Mouse (Mus musculus): Measurements from ENCODE around the gene Osbpl9.

Gene Osbpl9

DNA sequence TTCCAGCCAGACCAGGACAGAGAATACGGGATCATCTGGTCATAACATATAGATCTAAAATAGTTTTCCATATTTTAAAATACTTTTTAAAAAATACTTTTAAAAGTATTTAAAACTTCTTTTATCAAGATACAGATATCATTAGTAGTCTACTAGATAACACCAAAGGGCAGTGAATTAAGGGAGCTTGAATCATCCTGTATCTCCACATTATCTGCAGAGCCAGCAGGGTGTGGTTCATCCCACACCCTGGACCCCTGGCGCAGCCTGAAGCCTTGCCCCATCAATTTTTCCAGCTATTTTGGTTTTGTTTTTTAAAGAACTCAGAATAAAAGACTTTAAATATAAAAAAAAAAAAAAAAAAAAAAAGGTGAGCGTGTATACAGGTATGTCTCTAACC lies 103.2 kb downstream of the Osbpl9 start:
- peak; percentile 4 for DNase-seq

DNA sequence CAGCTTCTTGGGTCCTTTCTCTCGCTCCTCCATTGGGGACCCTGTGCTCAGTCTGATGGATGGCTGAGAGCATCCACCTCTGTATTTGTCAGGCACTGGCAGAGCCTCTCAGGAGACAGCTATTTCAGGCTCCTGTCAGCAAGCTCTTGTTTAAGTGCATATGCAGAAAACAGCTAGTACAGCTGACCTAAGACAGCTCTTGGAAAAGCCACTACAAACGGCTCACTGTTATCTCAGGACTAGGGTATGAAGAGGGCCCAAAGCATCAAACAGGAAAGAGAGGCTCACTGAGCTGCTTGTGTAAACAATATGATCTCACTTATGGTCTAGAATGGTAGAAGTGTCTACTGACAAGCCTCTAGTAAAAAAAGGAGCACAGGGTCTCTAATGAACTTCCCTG lies 107.8 kb downstream of the Osbpl9 start:
- DNase-seq: peak; percentile 90

DNA sequence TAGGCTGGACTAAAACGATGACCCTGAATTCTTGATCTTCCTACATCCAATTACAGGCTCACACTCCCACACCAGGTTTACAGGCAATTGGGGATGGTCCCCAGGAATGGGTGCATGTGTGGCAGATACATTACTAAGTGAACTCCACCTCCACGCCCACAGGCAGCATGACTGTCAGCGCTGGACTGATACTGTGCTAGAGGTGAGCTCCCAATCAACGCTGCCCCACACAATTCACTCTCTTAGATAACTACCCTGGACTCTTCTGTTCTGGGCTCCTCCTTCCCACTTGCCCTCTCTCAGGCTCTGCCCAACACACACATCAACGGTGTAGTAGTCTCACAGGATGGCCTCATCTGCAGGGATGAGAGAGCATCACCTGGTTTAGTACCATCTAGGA lies 109.7 kb downstream of the Osbpl9 start:
- no peak for DNase-seq

DNA sequence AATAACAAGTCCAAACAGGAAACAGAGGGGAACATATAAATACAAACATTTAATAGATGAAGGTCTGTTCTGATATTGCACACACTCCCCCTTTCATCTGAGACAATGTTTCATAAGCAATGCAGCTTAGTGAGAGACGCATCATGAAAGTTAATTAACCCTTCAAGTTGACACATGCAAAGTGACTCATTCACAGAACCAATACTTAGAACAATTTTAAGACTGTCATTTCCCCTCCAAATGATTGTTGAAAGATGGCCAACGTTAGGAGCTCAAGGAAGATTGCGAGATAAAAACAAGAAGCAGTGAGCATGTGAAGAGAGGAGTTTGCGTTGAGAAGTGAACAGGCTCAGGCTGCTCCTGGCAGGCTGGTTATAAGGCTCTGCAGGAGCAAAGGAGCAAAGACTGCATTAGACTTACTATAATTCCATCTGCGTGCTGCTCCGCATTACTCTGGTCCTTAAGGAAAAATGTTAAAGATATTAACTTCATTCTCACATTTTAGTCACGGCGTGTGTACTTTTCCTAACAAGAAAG lies 110.8 kb downstream of the Osbpl9 start:
- no peak for DNase-seq

GRCm38 (mm10) chr4:109089999-109090398 lies 112.1 kb downstream of the Osbpl9 start:
- DNase-seq: no peak

DNA sequence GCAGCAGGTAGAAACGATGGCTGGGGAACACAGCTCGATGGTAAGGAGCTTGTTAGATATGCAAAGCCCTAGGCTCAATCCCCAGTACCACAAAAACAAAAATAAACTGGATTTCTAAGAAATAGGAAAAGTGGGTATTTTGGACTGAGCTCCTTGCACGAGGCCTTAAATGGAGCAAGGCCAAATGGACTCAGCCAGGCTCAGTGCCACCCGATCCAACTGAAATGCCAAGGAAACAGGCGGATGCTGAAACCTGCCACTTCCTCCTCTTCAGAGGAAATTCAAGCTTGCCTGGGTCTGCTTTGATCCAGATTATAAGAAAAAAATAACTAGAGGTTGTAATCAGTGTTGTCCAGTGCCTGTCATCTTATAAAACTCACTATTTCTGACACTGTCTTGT lies 112.9 kb downstream of the Osbpl9 start:
- DNase-seq: no peak

GRCm38 (mm10) chr4:109080118-109080517 lies 122.0 kb downstream of the Osbpl9 start:
- peak; percentile 85 for DNase-seq

GRCm38 (mm10) chr4:109079676-109080075 lies 122.4 kb downstream of the Osbpl9 start:
- peak; percentile 91 for DNase-seq

DNA sequence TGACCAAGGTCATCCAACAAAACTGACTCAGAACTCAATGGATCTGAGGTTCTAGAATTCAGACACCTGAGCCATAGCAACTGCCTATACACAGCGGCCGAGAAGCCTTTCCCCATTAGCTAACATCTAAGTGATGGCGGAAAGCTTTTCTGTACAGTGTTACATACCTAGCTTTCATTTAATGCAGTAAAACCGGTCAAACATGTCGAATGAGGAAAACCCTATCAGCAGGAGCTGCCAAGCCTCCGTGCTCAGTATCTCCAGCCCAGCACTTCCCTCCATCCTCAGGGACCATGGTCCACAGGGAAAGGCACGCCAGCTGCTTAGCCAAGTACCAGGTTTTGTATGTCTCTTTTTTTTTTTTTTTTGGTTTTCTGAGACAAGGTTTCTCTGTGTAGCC lies 123.1 kb downstream of the Osbpl9 start:
- DNase-seq: peak; percentile 71

- DNase-seq: peak; percentile 54
Measured at GRCm38 (mm10) chr4:109073296-109073695, 128.8 kb downstream of the Osbpl9 start.

- no peak for DNase-seq
Measured at GRCm38 (mm10) chr4:109072891-109073290, 129.2 kb downstream of the Osbpl9 start.

- DNase-seq: peak; percentile 87
Measured at GRCm38 (mm10) chr4:109065714-109066113, 136.4 kb downstream of the Osbpl9 start.

GRCm38 (mm10) chr4:109064941-109065340 lies 137.1 kb downstream of the Osbpl9 start:
- DNase-seq: peak; percentile 71

DNA sequence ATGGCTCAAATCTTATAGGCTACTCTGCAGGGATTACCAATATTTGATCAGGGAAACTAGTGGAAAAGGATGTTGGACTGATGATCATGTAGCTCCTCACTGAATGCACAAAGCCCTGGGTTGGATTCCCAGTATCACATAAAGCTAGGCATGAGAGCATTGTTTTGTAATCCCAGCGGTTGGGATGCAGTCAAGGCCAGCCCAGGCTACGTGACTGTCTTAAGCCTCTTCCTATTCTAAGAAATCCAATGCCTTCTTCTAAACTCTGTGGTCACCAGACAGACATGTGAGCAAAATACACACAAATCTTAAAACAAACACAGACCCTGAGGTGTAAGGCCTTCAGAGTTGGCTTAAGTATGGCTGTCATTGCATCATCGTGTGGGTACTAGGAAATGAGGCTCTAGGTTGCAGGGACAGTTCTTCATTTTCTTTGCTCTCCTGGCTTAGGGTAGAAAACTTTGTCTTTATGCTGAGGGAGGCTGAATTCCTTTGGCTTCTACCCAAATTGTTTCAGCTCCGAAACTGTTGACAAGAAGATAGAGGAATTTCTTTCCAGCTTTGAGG lies 142.7 kb downstream of the Osbpl9 start:
- peak; percentile 77 for DNase-seq

DNA sequence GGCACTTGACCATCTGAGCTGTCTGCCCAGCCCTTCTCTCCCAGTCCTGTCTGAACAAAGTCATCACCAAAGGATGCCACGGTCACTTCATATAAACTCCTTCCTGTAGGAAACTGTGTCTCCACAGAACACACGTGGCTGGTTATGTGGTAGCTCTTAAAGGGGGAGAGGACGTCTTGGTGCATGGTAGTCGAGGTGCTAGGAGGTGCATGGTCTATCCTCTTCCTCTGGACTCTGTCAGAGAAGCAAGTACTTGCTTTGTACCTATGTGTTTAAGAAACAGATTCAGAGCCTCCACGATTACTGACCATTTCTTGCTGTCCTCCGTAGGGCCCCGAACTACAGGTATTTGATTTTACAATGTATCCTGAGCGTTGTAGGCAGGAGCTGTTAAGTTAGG lies 144.4 kb downstream of the Osbpl9 start:
- peak; percentile 68 for DNase-seq

DNA sequence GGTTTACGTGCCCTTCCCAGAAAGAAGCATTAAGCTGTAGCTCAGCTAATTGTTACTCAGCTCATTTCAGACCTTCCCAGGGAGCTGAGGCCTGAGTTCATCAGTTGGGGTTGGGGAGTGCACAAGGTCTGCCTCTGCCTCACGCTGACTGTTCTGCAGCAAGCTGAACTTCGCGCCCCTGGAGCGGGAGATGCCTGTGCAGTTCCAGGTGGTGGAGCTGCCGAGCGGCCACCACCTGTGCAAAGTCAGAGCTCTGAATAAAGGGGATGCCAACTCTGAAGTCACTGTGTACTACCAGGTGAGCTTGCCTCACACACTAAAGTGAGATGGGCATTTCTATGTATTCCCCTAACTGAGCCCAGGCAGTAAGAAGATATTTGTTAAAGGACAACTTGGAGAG lies 145.7 kb downstream of the Osbpl9 start:
- DNase-seq: peak; percentile 74

DNA sequence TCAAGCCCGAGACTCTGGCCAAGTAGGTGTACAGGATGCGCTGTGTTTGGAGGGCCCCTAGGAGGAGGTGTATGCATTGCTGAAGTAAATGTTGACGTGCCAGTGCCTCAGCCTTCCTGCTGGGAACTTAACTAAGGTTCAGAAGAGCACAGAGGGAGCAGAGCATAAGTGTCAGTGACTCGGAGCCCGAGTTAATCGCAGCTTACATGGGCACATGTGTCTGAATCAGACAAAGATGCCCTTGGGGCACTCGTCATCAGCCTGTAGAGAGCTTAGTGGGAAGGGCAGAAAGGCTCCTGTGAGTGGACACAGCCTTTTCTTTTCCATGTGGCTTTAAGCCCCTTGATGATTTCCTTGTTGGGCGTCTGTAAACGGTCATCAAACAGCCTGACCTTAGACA lies 148.1 kb downstream of the Osbpl9 start:
- peak; percentile 68 for DNase-seq

- DNase-seq: no peak
Measured at GRCm38 (mm10) chr4:109052282-109052681, 149.8 kb downstream of the Osbpl9 start.

DNA sequence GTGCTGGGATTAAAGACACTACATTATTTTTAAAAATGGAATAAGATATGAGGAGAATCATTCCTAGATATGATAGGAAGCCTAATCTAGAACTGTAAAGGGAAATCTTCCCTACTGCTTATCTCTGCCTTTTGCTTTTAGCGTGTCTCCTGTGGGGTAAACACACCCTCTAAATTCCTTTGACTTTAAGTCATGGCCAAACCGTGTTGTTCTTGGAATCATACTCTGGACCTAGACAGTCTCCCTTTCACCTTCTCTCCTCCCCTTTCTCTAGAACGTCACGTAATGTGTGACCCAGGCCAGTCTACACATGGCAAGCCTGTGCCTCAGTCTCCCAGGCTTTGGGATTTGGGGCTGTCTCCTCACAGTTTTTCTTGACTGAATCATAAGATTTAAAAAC lies 153.8 kb downstream of the Osbpl9 start:
- DNase-seq: peak; percentile 80

DNA sequence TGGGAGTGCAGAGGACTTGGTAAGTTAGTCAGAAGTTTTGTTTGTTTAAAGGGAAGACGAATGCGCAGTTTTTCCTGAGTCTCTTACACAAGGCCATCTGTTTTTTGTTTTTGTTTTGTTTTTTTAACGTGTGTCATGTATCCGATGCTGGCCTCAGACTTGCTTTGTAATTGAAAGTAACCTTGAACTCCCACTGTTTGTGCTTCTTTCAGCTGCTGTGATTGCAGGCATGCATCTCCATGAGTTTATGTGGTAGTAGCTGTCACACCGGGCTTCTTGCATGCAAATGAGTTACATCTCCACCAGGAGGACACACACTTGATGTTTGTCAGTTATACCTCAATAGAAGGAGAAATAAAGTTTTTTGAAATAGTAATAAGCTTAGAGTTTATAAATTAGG lies 158.3 kb downstream of the Osbpl9 start:
- DNase-seq: peak; percentile 30

DNA sequence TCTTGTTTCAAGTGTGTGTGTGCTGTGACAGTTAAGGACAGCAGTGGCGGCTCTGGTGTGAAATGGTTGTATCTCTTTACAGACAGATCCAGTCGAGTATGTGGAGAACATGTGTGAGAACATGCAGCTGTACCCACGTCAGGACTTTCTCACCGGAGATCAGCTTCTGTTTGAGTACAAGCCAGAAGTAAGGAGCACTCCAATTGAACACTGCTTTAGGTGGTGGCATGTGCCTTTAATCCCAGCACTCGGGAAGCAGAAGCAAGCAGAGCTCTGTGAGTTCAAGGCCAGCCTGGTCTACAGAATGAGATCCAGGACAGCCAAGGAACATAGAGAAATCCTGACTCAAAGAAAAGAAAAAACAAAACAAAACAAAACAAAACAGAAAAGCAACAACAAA lies 158.8 kb downstream of the Osbpl9 start:
- peak; percentile 52 for DNase-seq

DNA sequence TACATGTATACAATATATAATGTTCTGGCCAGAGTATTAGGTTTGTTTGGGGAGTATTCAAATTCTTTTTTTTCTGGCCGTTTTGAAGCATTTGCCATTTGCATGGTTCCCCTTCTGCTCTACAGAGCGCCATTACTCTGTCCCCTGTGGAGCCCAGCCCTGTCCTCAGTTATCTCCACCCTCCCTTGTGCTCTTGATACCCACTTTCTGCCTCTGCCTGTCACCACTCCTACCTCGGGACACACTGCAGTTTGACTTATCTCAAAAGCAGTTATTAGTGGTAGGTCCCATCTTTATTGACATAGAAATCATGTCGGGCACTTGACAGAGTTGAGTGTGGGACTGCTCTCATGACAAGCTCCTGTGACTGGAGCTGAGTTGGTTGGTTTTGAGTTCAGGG lies 159.3 kb downstream of the Osbpl9 start:
- DNase-seq: peak; percentile 73

DNA sequence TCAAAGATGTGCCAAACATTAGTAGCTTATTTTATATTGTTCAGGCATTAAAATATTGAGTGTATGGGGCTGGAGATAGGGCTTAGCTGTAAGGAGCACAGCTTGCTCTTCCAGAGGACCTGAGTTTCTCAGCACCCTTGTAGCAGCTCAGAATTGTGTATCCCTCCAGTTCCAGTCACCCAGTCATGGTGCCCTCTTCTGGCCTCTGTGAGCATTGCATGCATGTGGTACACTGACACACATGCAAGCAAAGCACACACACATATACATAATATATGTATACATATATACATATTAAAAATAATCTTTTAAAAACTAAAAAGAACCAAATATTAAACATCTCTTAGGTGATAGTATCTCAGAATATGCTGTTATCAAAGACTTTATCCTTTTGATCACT lies 165.7 kb downstream of the Osbpl9 start:
- peak; percentile 78 for DNase-seq

GRCm38 (mm10) chr4:109030266-109030665 lies 171.8 kb downstream of the Osbpl9 start:
- peak; percentile 13 for DNase-seq

GRCm38 (mm10) chr4:109029857-109030256 lies 172.2 kb downstream of the Osbpl9 start:
- no peak for DNase-seq
